Mouse (Mus musculus) fibroblast of lung, adult 2 months (primary cell): Measurements from ENCODE around the gene Cdk5rap3.

Experiments used
- DNase-seq: peaks from one replicate; pipeline ENCODE4 v3.0.0-alpha.2; 2011; ENCODE audit warnings: low read depth

Cdk5rap3 gene

GRCm38 (mm10) chr11:96933562-96934276 is 17.4 kb upstream of the Cdk5rap3 start:
- DNase-seq = no peak

- no peak for DNase-seq
These were observed 15.2 kb upstream of the Cdk5rap3 start for GRCm38 (mm10) chr11:96931327-96932062.

DNA sequence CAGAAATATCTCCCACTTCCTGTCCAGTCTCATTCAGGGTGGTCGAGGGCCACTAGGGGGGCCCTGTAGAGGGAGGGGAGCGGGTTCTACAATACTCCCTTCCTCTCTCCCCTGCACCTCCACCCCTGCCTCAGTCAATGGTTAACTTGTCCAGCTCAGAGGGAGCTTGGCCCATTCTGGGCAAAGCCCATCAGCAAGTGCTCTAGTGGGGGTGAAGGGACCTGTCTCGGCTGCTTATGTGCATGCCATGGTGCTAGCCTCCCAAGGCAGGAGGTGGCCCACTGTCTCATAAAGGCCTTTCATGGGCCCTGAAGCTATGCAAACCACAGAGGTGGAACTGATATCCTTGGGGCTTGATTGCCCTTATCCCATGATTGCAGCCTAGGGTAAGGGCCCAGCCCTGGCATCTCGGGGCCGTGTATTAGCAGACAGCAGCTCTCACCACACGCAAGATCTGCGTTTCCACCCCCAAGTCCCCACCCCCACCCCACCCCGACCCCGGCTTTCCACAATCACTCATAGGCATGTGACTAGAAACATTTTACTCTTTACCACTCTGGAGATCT is 13.6 kb upstream of the Cdk5rap3 start:
- DNase-seq = no peak

GRCm38 (mm10) chr11:96929096-96929765 is 12.9 kb upstream of the Cdk5rap3 start:
- DNase-seq = no peak

DNA sequence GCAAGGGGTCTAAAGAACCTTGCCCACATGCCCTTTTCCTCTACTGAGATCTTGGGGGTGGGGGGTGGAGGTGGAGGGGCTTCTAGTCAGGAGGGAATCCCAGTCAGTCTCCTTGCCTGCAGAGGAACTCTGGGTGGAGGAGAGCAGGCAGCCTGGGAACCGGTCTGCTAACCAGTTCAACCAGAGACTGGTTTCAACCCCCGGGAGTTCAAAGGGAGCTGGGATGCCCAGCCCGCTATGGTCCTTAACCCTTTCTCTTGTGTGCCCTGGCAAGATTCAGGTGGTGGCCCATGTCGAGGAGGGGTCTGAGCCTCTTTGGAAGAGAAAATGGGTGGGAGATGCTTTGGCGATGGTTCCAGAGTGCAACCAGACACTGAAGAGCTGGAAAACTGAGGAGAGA is 12.4 kb upstream of the Cdk5rap3 start:
- DNase-seq = no peak

GRCm38 (mm10) chr11:96928088-96928487 is 11.8 kb upstream of the Cdk5rap3 start, which contains the start of gene Prr15l:
Gene Prr15l, plus strand, starts transcription at chr11:96928104.
- no peak for DNase-seq

GRCm38 (mm10) chr11:96926587-96926986 is 10.3 kb upstream of the Cdk5rap3 start:
- no peak for DNase-seq

DNA sequence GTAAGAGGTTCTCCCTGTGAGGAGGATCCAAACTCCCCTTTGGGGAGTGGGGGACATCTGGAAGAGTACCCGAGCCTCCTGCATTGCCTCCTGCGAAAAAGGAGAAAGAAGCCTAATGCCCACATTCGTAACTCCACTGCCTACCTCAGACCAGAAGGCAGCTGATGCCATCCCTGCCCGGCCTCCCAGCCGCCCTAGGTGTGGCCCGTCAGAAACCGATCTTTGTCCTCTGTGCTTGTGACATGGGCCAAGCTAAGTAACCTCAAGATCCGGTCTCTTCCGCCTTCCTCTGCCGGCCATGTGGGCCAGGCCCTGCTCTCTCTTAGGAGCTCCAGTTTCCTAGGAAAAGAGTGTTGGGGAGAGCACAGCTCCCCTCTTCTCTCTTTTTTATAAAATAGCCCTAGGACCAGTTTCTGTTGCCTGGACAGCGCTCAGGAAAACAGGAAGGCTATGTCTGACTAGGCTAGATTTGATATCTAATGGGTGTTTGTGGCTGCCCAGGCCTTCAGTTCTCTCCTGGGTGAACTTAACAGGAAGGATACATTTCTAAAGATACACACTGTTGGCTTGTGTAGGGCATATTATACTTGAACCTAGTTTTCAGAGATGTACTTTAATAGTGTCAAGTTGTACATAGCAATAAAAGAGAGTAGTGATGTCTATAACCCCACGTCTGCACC is 9.3 kb upstream of the Cdk5rap3 start:
- no peak for DNase-seq

DNA sequence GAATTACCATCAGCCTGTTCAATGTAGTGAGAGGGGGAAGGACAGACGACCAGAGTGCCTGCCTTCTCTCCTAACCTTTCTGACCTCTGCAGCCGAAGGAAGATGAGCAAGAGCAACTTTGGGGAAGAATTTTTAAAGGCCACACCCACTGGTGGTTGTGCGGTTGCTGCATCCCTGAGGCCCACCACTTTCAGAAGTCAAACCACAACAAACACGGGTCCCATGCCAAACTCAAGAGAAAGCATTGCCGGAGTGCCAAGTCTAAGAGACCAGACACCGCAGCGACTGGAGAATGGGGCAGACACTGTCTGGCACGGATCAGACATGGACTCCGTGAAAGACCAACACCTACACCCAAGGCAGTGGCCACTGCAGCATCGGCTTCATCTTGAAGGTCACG is 8.6 kb upstream of the Cdk5rap3 start:
- no peak for DNase-seq

DNA sequence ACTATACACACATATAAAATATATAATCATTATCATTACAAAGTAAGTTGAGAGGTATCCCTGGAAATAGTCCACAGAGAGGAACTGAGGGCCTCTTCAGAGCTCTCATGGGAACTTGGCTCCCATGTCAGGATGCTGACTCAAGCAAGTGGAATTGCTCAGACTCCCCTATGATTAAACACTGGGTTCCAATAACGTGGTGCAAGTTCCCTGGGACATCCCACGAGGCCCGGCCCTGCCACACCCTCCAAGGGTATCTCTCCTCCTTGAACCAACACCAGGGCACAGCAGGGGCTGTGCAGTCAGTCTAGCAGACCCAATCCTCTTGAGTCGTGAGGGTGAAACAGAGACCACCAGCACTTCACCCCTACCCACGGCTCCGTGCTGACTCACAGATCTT is 2.7 kb upstream of the Cdk5rap3 start:
- DNase-seq = no peak

DNA sequence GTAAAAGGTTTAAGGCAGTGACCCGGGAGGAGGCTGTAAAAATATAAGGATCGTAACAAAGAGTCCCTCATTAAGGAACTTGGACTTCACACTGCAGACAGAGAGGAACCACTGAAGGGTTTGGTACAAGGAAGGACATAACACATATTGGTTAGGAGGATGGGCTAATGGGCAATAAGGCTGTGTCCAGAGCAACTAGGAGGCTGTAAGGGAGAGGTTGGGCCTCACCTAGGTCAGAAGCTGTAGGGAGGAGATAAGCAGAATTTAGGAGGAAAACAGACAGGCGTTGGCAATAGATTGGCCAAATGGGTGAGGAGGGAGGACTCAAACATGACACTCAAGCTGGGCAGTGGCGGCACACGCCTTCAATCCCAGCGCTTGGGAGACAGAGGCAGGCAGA is 1.1 kb upstream of the Cdk5rap3 start:
- no peak for DNase-seq

DNA sequence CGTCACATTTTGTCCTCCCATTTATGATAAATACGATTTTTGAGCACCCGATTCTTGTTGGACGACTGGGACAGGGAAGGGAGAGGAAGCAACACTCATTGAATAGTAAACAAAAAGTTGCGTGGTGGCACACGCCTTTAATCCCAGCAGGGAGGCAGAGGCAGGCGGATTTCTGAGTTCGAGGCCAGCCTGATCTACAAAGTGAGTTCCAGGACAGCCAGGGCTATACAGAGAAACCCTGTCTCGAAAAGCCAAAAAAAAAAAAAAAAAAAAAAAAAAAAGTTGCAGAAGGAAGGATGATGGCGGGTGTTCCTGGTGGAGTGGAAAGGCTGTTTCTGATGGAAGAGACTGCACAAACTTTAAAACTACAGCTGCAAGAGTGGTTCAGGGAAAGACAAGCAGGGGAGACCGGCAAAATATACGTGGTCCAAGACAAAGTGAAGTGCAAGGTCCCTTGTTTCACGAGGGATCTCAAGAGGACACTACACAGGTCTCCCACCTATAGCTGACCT is 645 bp upstream of the Cdk5rap3 start:
- DNase-seq = no peak

GRCm38 (mm10) chr11:96912682-96913081 is 3.6 kb downstream of the Cdk5rap3 start:
- DNase-seq = no peak

DNA sequence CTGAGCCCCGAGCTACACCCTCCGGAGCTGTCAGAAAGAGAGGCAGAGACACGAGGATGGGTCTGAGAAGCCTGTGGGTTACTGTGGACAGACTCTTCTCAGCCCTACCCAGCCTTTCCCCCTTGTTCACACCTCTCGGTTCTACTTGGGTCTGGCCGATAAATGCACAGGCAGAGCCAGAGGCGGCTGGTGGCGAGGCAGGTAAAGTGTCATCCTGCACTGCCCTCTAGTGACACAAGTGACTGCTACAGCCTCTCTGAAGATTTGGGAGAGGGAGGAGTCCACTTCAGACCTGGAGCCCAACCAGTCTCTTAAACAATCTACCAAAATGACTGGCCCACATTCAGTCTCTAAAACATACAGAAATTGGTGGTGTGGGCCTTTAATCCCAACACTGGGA is 6.3 kb downstream of the Cdk5rap3 start:
- DNase-seq = peak; percentile 56

- no peak for DNase-seq
These were observed 7.7 kb downstream of the Cdk5rap3 start for GRCm38 (mm10) chr11:96908594-96908993.

- no peak for DNase-seq
These were observed 9.7 kb downstream of the Cdk5rap3 start for GRCm38 (mm10) chr11:96906431-96907161.

- DNase-seq = no peak
These were observed 13.4 kb downstream of the Cdk5rap3 start for GRCm38 (mm10) chr11:96902639-96903635.

GRCm38 (mm10) chr11:96901332-96901731 is 15.0 kb downstream of the Cdk5rap3 start:
- DNase-seq = no peak

DNA sequence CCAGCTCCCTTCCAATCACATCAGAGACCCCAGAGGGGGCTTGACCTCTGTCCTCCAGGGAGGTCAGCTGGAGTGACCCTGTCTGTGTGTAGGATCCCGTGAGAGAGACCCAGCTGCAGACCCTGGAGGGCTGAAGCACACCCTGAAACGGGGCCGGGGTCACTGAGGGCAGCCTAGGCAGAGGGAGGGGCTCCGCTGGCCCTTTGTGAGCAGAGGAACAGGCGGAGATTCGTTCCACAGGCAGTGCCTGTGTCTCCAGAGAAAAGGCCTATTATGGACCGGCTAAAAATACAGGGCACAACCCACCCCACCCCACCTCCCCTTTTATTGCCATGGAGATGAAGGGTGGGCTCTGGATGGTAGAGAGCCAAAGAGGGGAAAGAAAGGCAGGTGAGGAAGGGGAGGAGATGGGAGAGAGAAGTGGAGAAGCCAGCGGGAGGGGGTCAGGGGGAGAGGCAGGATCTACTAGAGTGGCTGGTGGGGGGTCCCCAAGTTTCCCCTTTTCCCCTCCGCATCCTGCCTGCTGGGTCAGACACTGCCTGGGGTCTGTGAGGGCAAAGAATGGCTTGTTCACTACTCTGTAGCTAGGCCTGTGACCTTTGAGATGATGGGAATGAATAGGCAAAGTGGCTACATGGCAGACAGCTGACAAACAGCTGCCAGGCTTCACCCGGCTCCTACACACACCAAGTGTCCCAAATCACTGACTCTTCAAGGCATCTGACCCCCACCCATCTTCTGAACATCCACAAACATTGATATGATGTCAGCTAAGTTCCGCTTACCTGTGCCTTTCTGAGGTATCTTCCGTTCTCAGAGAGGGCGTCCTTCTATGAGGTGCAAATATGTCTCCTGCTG is 16.6 kb downstream of the Cdk5rap3 start:
- DNase-seq = no peak
